Mouse (Mus musculus) MEL (cell line): ENCODE results near the gene Fgfr2.

Experiments
- BHLHE40 ChIP-seq: IDR thresholded peaks from 2 replicates; pipeline ENCODE4 v1.6.1; 2012; ENCODE audit warnings: low read depth, mild to moderate bottlenecking, inconsistent platforms, low read length, improper control_type of control experiment, borderline replicate concordance
- CTCF ChIP-seq, 3 experiments: IDR thresholded peaks in 2 of 3; conservative IDR thresholded peaks in 1 of 3; 2 replicates each; pipeline ENCODE4 v1.5.1; 2011 to 2012; ENCODE audit warnings: low read length in 3 of 3, low read depth in 2 of 3, mild to moderate bottlenecking in 2 of 3, improper control_type of control experiment in 1 of 3, inconsistent platforms in 1 of 3, mixed read lengths in 1 of 3, moderate library complexity in 1 of 3; ENCODE audit not compliant: control insufficient read depth in 1 of 3, insufficient read depth in 1 of 3, poor library complexity in 1 of 3, severe bottlenecking in 1 of 3
- TAL1 ChIP-seq: IDR thresholded peaks from 2 replicates; pipeline ENCODE4 v1.6.1; 2012; ENCODE audit warnings: mild to moderate bottlenecking, inconsistent platforms, low read length, moderate library complexity, mixed read lengths

DNA sequence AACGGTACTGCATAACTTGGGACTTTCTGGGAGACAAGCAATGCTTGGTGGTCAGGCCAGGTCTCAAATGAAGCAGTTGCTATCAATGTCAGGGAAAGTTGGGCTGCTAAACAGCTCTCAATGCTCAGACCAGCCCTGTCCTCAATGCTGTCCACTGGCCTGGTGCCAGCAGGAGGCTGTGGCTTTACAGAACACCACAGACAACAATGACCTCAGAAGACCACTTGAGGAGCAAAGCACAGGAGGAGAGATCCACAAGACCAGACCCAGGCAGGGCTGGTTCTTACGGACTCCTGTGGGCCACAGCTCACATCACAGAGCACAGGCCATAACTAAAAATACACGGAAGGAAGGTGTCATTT lies 368.8 kb downstream of the Fgfr2 start:
- TF ChIP-seq CTCF (IDR thresholded peaks at IDR 0.05 in 2 of 3, conservative IDR thresholded peaks at IDR 0.05 in 1 of 3; ENCODE audit: control insufficient read depth in 1 of 3, insufficient read depth in 1 of 3, low read depth in 2 of 3, low read length in 3 of 3, poor library complexity in 1 of 3, severe bottlenecking in 1 of 3) (no peak), BHLHE40 (no peak), TAL1 (no peak)
